Mouse (Mus musculus) midbrain, embryonic 14.5 days (tissue): ENCODE measurements at regions not wholly inside any gene's neighbourhood (a gene's known extent, or its start where the extent isn't known, plus 50 kb on each side); places are given as distances from the start of the nearest gene placed in this dataset.

Source experiments
- ATAC-seq: fragments of 200-750 bp; cut with Nextera tagmentation; 2 replicates; pipeline ENCODE4 v1.8.0; 2017; ENCODE audit warnings: moderate number of reproducible peaks, moderate library complexity; ENCODE audit not compliant: low FRiP score, low TSS enrichment
- DNase-seq: peaks from one replicate; pipeline ENCODE4 v3.0.0-alpha.2; 2015
- H3K27ac ChIP-seq: fragments of 300-500 bp; sonication (generic); replicated peaks from 2 replicates; pipeline ENCODE4 v1.5.1; 2014; ENCODE audit warnings: mild to moderate bottlenecking, low read depth, low read length, moderate library complexity
- H3K27me3 ChIP-seq: fragments of 300-500 bp; sonication (generic); 2 replicates; pipeline ENCODE4 v1.6.1; 2014; ENCODE audit warnings: low read length, control low read depth, mixed read lengths; ENCODE audit not compliant: control insufficient read depth, insufficient read depth
- H3K36me3 ChIP-seq: fragments of 300-500 bp; sonication (generic); 2 replicates; pipeline ENCODE4 v1.6.1; 2014; ENCODE audit warnings: low read length, control low read depth; ENCODE audit not compliant: control insufficient read depth, insufficient read depth
- H3K4me1 ChIP-seq: fragments of 300-500 bp; sonication (generic); 2 replicates; pipeline ENCODE4 v1.6.1; 2014; ENCODE audit warnings: mild to moderate bottlenecking, antibody characterized with exemption, low read length, control low read depth; ENCODE audit not compliant: control insufficient read depth, insufficient read depth
- H3K4me2 ChIP-seq: fragments of 300-500 bp; sonication (generic); 2 replicates; pipeline ENCODE4 v1.6.1; 2014; ENCODE audit warnings: mild to moderate bottlenecking, low read length, moderate library complexity
- H3K4me3 ChIP-seq: fragments of 300-500 bp; sonication (generic); replicated peaks from 2 replicates; pipeline ENCODE4 v1.5.1; 2014; ENCODE audit warnings: low read depth, low read length
- H3K9ac ChIP-seq: fragments of 300-500 bp; sonication (generic); replicated peaks from 2 replicates; pipeline ENCODE4 v1.6.1; 2014; ENCODE audit warnings: mild to moderate bottlenecking, low read length, moderate library complexity
- H3K9me3 ChIP-seq: fragments of 300-500 bp; sonication (generic); 2 replicates; pipeline ENCODE4 v1.6.1; 2016; ENCODE audit warnings: low read length, control low read depth, mixed read lengths; ENCODE audit not compliant: control insufficient read depth
- WGBS: fragments of 180-500 bp; shearing (Covaris S2); extraction: QIAGEN DNeasy Blood & Tissue Kit; methylation state at CpG from one replicate; pipeline ENCODE4 v1.1.7; 2014; 5-methylcytosine and 5-hydroxymethylcytosine counted together

- Histone ChIP-seq H3K27me3 (no peaks in the 10 kb centered on the region), H3K9ac (no peak overlapping the region), H3K4me2 (no peak overlapping the region), H3K9me3 (no peaks in the 10 kb centered on the region), H3K4me1 (no peaks in the 10 kb centered on the region), H3K27ac (no peak overlapping the region), H3K4me3 (no peak overlapping the region), H3K36me3 (no peaks in the 10 kb centered on the region)
- DNase-seq (no peak), ATAC-seq (no peak)
- WGBS, result 79% methylated on average over 3 of the region's 3 CpGs
Measured at GRCm38 (mm10) chr10:72484315-72484714, 170.3 kb upstream of the Zwint start.

GRCm38 (mm10) chr10:72532431-72532830 is 122.2 kb upstream of the Zwint start:
- Histone ChIP-seq H3K27ac (no peak overlapping the region), H3K36me3 (no peaks in the 10 kb centered on the region), H3K4me2 (no peak overlapping the region), H3K9ac (no peak overlapping the region), H3K4me1 (no peaks in the 10 kb centered on the region), H3K27me3 (no peaks in the 10 kb centered on the region), H3K9me3 (no peaks in the 10 kb centered on the region), H3K4me3 (no peak overlapping the region)
- no peak for ATAC-seq
- DNase-seq, result no peak
- WGBS, result 75% methylated on average over 3 of the region's 3 CpGs

- no peak overlapping the region for H3K4me2 ChIP-seq
- H3K9me3 ChIP-seq, result no peaks in the 10 kb centered on the region
- ATAC-seq (no peak), DNase-seq (no peak)
- H3K4me3 ChIP-seq, result no peak overlapping the region
- no peak overlapping the region for H3K27ac ChIP-seq
- no peak overlapping the region for H3K9ac ChIP-seq
- no peaks in the 10 kb centered on the region for H3K4me1 ChIP-seq
- WGBS, result 69% methylated on average over 3 of the region's 3 CpGs
- no peaks in the 10 kb centered on the region for H3K36me3 ChIP-seq
- H3K27me3 ChIP-seq, result no peaks in the 10 kb centered on the region
Measured at GRCm38 (mm10) chr10:72533427-72533826, 121.2 kb upstream of the Zwint start.

- Histone ChIP-seq H3K36me3 (no peaks in the 10 kb centered on the region), H3K9me3 (no peaks in the 10 kb centered on the region), H3K27me3 (no peaks in the 10 kb centered on the region), H3K4me1 (no peaks in the 10 kb centered on the region), H3K4me3 (no peak overlapping the region), H3K9ac (no peak overlapping the region), H3K27ac (no peak overlapping the region), H3K4me2 (no peak overlapping the region)
- WGBS, result 64% methylated on average over 4 of the region's 4 CpGs
- DNase-seq, result peak; percentile 4
- ATAC-seq, result peak; percentile 40; the same call in 1 of the 2 replicates
Measured at GRCm38 (mm10) chr10:72533859-72534258, 120.8 kb upstream of the Zwint start.

GRCm38 (mm10) chr10:72549564-72549963 is 105.1 kb upstream of the Zwint start:
- Histone ChIP-seq H3K4me3 (no peak overlapping the region), H3K9ac (no peak overlapping the region), H3K4me2 (no peak overlapping the region), H3K27ac (no peak overlapping the region), H3K9me3 (no peaks in the 10 kb centered on the region), H3K36me3 (no peaks in the 10 kb centered on the region), H3K27me3 (no peaks in the 10 kb centered on the region), H3K4me1 (no peaks in the 10 kb centered on the region)
- peak; percentile 32; the same call in 1 of the 2 replicates for ATAC-seq
- WGBS, result 71% methylated on average over 1 of the region's 1 CpGs
- peak; percentile 63 for DNase-seq

GRCm38 (mm10) chr10:72551561-72551960 is 103.1 kb upstream of the Zwint start:
- no peak for DNase-seq
- no peak for ATAC-seq
- H3K27me3 ChIP-seq, result no peaks in the 10 kb centered on the region
- no peak overlapping the region for H3K4me3 ChIP-seq
- H3K36me3 ChIP-seq, result no peaks in the 10 kb centered on the region
- H3K27ac ChIP-seq, result no peak overlapping the region
- no peaks in the 10 kb centered on the region for H3K9me3 ChIP-seq
- H3K4me2 ChIP-seq, result no peak overlapping the region
- no peaks in the 10 kb centered on the region for H3K4me1 ChIP-seq
- WGBS, result 82% methylated on average over 7 of the region's 7 CpGs
- no peak overlapping the region for H3K9ac ChIP-seq

GRCm38 (mm10) chr10:72573991-72574652 is 80.5 kb upstream of the Zwint start:
- Histone ChIP-seq H3K27ac (no peak overlapping the region; the same call in 1 of the 2 replicates), H3K4me2 (no peak overlapping the region), H3K9me3 (no peaks in the 10 kb centered on the region), H3K36me3 (no peaks in the 10 kb centered on the region), H3K4me3 (no peak overlapping the region), H3K4me1 (no peaks in the 10 kb centered on the region), H3K27me3 (no peaks in the 10 kb centered on the region), H3K9ac (no peak overlapping the region; the same call in 1 of the 2 replicates)
- DNase-seq (peak; percentile 33), ATAC-seq (peak; percentile 53; the same call in 1 of the 2 replicates)
- 47% methylated on average over 9 of the region's 9 CpGs for WGBS

- Histone ChIP-seq H3K27ac (no peak overlapping the region), H3K27me3 (no peaks in the 10 kb centered on the region), H3K4me1 (no peaks in the 10 kb centered on the region), H3K36me3 (no peaks in the 10 kb centered on the region), H3K9ac (no peak overlapping the region), H3K4me3 (no peak overlapping the region), H3K9me3 (no peaks in the 10 kb centered on the region), H3K4me2 (no peak overlapping the region)
- ATAC-seq (no peak), DNase-seq (no peak)
- WGBS, result 86% methylated on average over 3 of the region's 3 CpGs
Measured at GRCm38 (mm10) chr10:72577713-72578112, 76.9 kb upstream of the Zwint start.

GRCm38 (mm10) chr10:72578501-72578900 is 76.1 kb upstream of the Zwint start:
- ATAC-seq (no peak), DNase-seq (no peak)
- H3K4me2 ChIP-seq, result no peak overlapping the region

More at GRCm38 (mm10) chr10:72578501-72578900, 76.1 kb upstream of the Zwint start:
- H3K27ac ChIP-seq, result no peak overlapping the region
- no peak overlapping the region for H3K4me3 ChIP-seq
- no peaks in the 10 kb centered on the region for H3K36me3 ChIP-seq
- H3K27me3 ChIP-seq, result no peaks in the 10 kb centered on the region
- no peaks in the 10 kb centered on the region for H3K9me3 ChIP-seq
- no peaks in the 10 kb centered on the region for H3K4me1 ChIP-seq
- H3K9ac ChIP-seq, result no peak overlapping the region
- WGBS, result 84% methylated on average over 7 of the region's 7 CpGs
